Mouse (Mus musculus) bone marrow macrophage, adult 2 months (primary cell): ENCODE data around the gene B9d2.
A peak's percentile ranks its signal among the peaks of the same experiment; 100 is the strongest.

Experiments
- CTCF ChIP-seq: IDR thresholded peaks from 2 replicates; pipeline ENCODE4 v1.5.1; 2012; ENCODE audit warnings: low read depth, mild to moderate bottlenecking, low read length, moderate library complexity
- POLR2A ChIP-seq: IDR thresholded peaks from 2 replicates; pipeline ENCODE4 v1.6.1; 2012; ENCODE audit warnings: mild to moderate bottlenecking, low read depth, low read length, borderline replicate concordance

DNA sequence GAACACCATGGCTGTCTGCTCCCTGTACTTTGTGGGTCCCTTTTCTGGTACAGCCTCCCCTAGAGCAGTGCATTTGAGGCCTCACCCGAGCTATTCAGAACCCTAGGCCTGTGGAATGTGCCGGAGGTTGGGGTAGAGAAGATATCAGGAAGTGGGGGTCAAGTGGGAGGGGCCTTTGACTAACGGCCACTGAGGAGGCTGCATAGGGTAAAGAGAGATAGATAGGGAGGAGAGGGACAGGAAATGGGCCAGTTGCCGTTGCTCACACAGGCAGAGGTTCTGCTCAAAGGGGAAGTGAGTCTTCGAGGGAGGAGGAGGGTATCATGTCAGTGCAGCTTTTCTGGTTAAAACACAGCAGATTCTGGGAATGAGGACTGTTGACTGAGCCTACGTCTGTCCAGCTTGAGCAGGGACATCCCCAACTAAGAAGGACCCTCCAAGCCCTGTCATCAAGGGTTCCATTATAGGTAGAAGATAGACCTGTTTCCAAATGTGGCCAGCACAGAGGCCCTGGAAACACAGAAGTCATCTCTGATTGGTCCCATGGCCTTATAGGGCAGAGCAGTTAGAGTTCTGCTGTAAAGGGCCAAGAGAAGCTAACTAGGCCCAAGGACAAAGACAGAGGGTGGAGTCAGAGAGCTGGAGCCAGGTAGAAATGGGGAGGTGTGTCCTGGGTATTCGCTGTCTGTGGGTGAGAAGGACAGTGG is 3.0 kb downstream of the B9d2 start:
- TF ChIP-seq POLR2A (peak; percentile 3; the same call in 1 of the 2 replicates), CTCF (no peak)
